Mouse (Mus musculus) heart, postnatal 0 days (tissue): ENCODE results near the gene Ube4b.

Source experiments
- CTCF ChIP-seq: IDR thresholded peaks from 2 replicates; pipeline ENCODE4 v1.5.1; 2016; ENCODE audit warnings: antibody characterized with exemption, control low read depth, low read depth
- EP300 ChIP-seq: IDR thresholded peaks from 2 replicates; pipeline ENCODE4 v1.6.1; 2016; ENCODE audit warnings: antibody characterized with exemption, low read depth

DNA sequence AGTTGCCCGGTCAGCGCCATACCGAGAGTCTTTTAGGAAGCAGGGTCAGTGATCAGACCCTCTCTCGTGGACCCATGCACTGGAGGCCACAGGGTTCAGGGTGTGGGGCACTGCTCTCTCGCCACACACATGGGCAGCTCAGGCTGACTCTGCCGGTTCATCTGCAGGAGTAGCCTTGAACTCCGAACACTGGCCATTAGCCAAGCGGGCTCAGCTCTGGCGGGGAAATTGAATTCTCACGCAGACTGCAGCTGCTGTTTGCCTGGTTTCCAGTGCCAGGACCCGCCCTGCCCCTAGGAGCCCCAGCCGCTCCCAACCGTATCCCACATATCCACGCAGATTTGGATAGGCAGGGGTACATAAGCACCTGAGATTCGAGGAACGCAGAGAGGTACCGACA lies 27.7 kb upstream of the Ube4b start:
- TF ChIP-seq CTCF: no peak
- TF ChIP-seq EP300: no peak
